ENCODE assay signal across 8 mouse cellular contexts in the genomic region with DNA sequence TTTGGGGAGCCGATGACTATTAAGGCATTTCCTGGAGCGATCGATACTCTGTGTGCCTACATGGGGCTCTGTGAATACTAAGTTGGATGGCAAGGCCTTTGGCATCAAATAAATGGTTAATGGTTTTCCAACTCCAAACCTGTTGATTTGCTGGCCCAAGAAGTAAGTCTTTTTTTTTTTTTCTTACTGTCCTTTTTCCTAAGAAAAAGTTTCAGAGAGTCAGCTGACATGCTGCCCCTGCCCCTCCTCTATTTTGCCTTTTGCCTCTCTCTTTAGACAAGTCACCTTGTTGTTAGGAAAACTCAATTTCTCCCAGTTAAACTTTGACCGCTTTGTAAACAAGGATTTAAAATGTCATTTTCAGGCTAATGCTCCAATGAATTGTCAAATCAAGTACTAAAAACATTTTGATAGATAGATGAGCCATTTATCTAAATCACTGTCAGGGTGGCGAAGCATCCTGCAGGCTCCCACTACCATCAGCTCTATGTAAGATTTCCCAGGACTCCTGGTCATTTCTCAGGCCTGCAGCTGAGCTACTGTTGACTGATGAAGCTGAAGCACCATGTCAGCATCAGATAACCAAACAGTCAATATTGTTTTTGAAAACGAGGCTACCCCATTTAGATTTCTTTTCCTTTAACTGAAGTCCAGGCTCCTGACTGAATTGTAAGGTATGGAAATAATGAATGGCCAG.
DNase-seq lines count a peak whose midpoint lies in the region; ATAC-seq and TF ChIP-seq lines count a peak whose summit lies in the region.

No protein-coding gene starts in this region.

- peaks cover 14% of the 10 kb centered on the region; the same call in 1 of the 2 replicates for H3K27me3 ChIP-seq in hindbrain, embryonic 12.5 days
- H3K27me3 ChIP-seq in liver, embryonic 15.5 days, result peaks cover 24% of the 10 kb centered on the region

- H3K4me2 ChIP-seq in hindbrain, embryonic 12.5 days (replicated peaks), result peak overlapping the region; percentile 87
- peak overlapping the region; percentile 59 for H3K4me2 ChIP-seq in liver, embryonic 15.5 days

- H3K36me3 ChIP-seq in hindbrain, embryonic 12.5 days, result no peaks in the 10 kb centered on the region
- no peaks in the 10 kb centered on the region for H3K36me3 ChIP-seq in liver, embryonic 15.5 days (replicated peaks)

- H3K4me3 ChIP-seq in gastrocnemius, adult 2 months, result peak overlapping the region; percentile 78
- H3K4me3 ChIP-seq in brown adipose tissue, adult 24 weeks (ENCODE audit: insufficient read depth, low read depth, low read length), result peak overlapping the region; percentile 65
- H3K4me3 ChIP-seq in hindbrain, embryonic 12.5 days, result peak overlapping the region; percentile 55
- H3K4me3 ChIP-seq in liver, embryonic 15.5 days (replicated peaks), result peak overlapping the region; percentile 54

- H3K9me3 ChIP-seq in hindbrain, embryonic 12.5 days (replicated peaks), result no peaks in the 10 kb centered on the region
- H3K9me3 ChIP-seq in liver, embryonic 15.5 days (replicated peaks), result no peaks in the 10 kb centered on the region

- H3K4me1 ChIP-seq in brown adipose tissue, adult 24 weeks (ENCODE audit: control insufficient read depth, insufficient read depth, insufficient read length, low read length), result peaks cover 6% of the 10 kb centered on the region; the same call in 1 of the 2 replicates
- peaks cover 15% of the 10 kb centered on the region for H3K4me1 ChIP-seq in hindbrain, embryonic 12.5 days
- H3K4me1 ChIP-seq in liver, embryonic 15.5 days (replicated peaks), result peaks cover 6% of the 10 kb centered on the region; the same call in 1 of the 2 replicates

- intact Hi-C loops in gastrocnemius, adult 2 months (cut with DNase I), result no loop called here

- H3K9ac ChIP-seq in hindbrain, embryonic 12.5 days, result 0 out of 2 replicates have a peak overlapping the region, but pooled peaks have one; percentile 68
- no peak overlapping the region for H3K9ac ChIP-seq in liver, embryonic 15.5 days

- no peak for ATAC-seq in hindbrain, embryonic 12.5 days (ENCODE audit: low FRiP score)
- ATAC-seq in liver, embryonic 15.5 days (ENCODE audit: insufficient read depth), result no peak
- ATAC-seq in monocyte, adult 5-6 weeks (replicated peaks; ENCODE audit: insufficient number of reproducible peaks, low FRiP score, low TSS enrichment, poor library complexity, severe bottlenecking), result no peak

- peak overlapping the region; percentile 94 for H3K27ac ChIP-seq in gastrocnemius, adult 2 months
- H3K27ac ChIP-seq in brown adipose tissue, adult 24 weeks (replicated peaks; ENCODE audit: low read depth, low read length), result peak overlapping the region; percentile 56
- H3K27ac ChIP-seq in hindbrain, embryonic 12.5 days, result no peak overlapping the region
- no peak overlapping the region; the same call in 1 of the 2 replicates for H3K27ac ChIP-seq in liver, embryonic 15.5 days (replicated peaks)

- no peak for DNase-seq in gastrocnemius, adult 2 months
- no peak for DNase-seq in gastrocnemius, postnatal 4 days (ENCODE audit: low spot score in 2 of 2)
- no peak for DNase-seq in spleen, postnatal 36 days (ENCODE audit: low spot score in 2 of 2)
- no peak for DNase-seq in adrenal gland, postnatal 14 days

- TF ChIP-seq CTCF in gastrocnemius, adult 2 months (IDR thresholded peaks at IDR 0.05), result no peak

- WGBS in hindbrain, embryonic 12.5 days, result 37% methylated on average over 6 of the region's 6 CpGs
- 43% methylated on average over 6 of the region's 6 CpGs for WGBS in liver, embryonic 15.5 days (ENCODE audit: insufficient replicate concordance)

Comparison
In these comparisons a context has a peak if more than half of its experiments do, and no peak if none do; other contexts are left out.
1. H3K27ac ChIP-seq: peak in gastrocnemius, adult 2 months (single experiment) and brown adipose tissue, adult 24 weeks (single experiment); none in hindbrain, embryonic 12.5 days (single experiment) and liver, embryonic 15.5 days (single experiment).
2. Peak in every context shown above with its lines, with median percentiles within 50 percentile points of each other: H3K4me3 ChIP-seq.